8 mouse cellular contexts compared by ENCODE assay signal in genomic region chr7:89526731-89527429, GRCm38 (mm10). TPM values are rescaled to one million over a fixed set of nuclear protein-coding genes. Genes with fewer than 3 reads are reported as not detected.
DNase-seq lines count a peak whose midpoint lies in the region; ATAC-seq and TF ChIP-seq lines count a peak whose summit lies in the region.

Prss23 (minus strand) TSS chr7:89527187.

- no peaks in the 10 kb centered on the region for H3K4me1 ChIP-seq in lung, embryonic 14.5 days (ENCODE audit: insufficient read depth)
- no peaks in the 10 kb centered on the region for H3K4me1 ChIP-seq in cortical plate, adult 2 months (ENCODE audit: control insufficient read depth, insufficient read depth, low read length)
- no peaks in the 10 kb centered on the region for H3K4me1 ChIP-seq in intestine, postnatal 0 days (replicated peaks; ENCODE audit: control insufficient read depth, insufficient read depth, low read length)

- no peaks in the 10 kb centered on the region for H3K36me3 ChIP-seq in lung, embryonic 14.5 days (ENCODE audit: insufficient read depth)
- no peaks in the 10 kb centered on the region for H3K36me3 ChIP-seq in intestine, postnatal 0 days (ENCODE audit: control insufficient read depth, insufficient read depth)

- H3K9me3 ChIP-seq in lung, embryonic 14.5 days (ENCODE audit: low read depth, low read length) = no peaks in the 10 kb centered on the region
- H3K9me3 ChIP-seq in intestine, postnatal 0 days (ENCODE audit: control insufficient read depth) = no peaks in the 10 kb centered on the region

- no peak within 1 kb of the TSS for H3K4me2 ChIP-seq in lung, embryonic 14.5 days
- no peak within 1 kb of the TSS for H3K4me2 ChIP-seq in intestine, postnatal 0 days (replicated peaks; ENCODE audit: low read depth)

- TF ChIP-seq POLR2A in cortical plate, adult 2 months (IDR thresholded peaks at IDR 0.05; ENCODE audit: extremely low read depth, insufficient read depth, low read length) = no peak

- H3K27ac ChIP-seq in lung, embryonic 14.5 days (ENCODE audit: low read depth) = no peak within 1 kb of the TSS
- no peak within 1 kb of the TSS for H3K27ac ChIP-seq in cortical plate, adult 2 months (ENCODE audit: insufficient read depth, low read length)
- H3K27ac ChIP-seq in intestine, postnatal 0 days (ENCODE audit: low read depth, low read length) = no peak within 1 kb of the TSS; the same call in 1 of the 2 replicates

- H3K27me3 ChIP-seq in lung, embryonic 14.5 days (ENCODE audit: insufficient read depth, low read length) = peaks cover 6% of the 10 kb centered on the region; the same call in 1 of the 2 replicates
- no peaks in the 10 kb centered on the region for H3K27me3 ChIP-seq in intestine, postnatal 0 days (replicated peaks; ENCODE audit: control insufficient read depth, insufficient read depth, low read length)

- H3K9ac ChIP-seq in lung, embryonic 14.5 days = no peak within 1 kb of the TSS
- no peak within 1 kb of the TSS for H3K9ac ChIP-seq in intestine, postnatal 0 days (ENCODE audit: low read depth, low read length)

- DNase-seq in lung, embryonic 14.5 days = no peak
- no peak for DNase-seq in lung, postnatal 25 days (ENCODE audit: low spot score)
- DNase-seq in gastrocnemius, postnatal 4 days (ENCODE audit: low spot score in 2 of 2) = no peak
- DNase-seq in cerebellum, adult 9-10 months = no peak
- DNase-seq in urinary bladder, postnatal 4 days (ENCODE audit: low spot score in 2 of 2) = no peak
- no peak for DNase-seq in cerebellum, adult 9-11 months

- WGBS in lung, embryonic 14.5 days = 68% methylated on average over 16 of the region's 16 CpGs
- 73% methylated on average over 16 of the region's 16 CpGs for WGBS in intestine, postnatal 0 days

- ATAC-seq in lung, embryonic 14.5 days (ENCODE audit: insufficient read depth) = no peak
- ATAC-seq in intestine, postnatal 0 days = no peak

- no peak for TF ChIP-seq CTCF in lung, embryonic 14.5 days (IDR thresholded peaks at IDR 0.05; ENCODE audit: low read depth)
- TF ChIP-seq CTCF in cortical plate, adult 2 months (IDR thresholded peaks at IDR 0.05; ENCODE audit: extremely low read depth, insufficient read depth, low read length) = no peak
- no peak for TF ChIP-seq CTCF in intestine, postnatal 0 days (IDR thresholded peaks at IDR 0.05; ENCODE audit: low read depth)

- no peak within 1 kb of the TSS for H3K4me3 ChIP-seq in lung, embryonic 14.5 days (ENCODE audit: low read depth, low read length)
- H3K4me3 ChIP-seq in cortical plate, adult 2 months (ENCODE audit: insufficient read depth, low read length) = no peak within 1 kb of the TSS
- no peak within 1 kb of the TSS for H3K4me3 ChIP-seq in intestine, postnatal 0 days (ENCODE audit: low read depth, low read length)

RNA-seq across cellular contexts. Expression of gene Prss23, which starts in this region (rescaled TPM):
- polyA plus RNA-seq in lung, embryonic 14.5 days (2014; fragmentation: Nextera tagmentation; extraction: Ambion mirVana) = 37.0 and 41.6 TPM in 2 replicates
- polyA plus RNA-seq in cortical plate, adult 2 months (2012; rRNA removed) = 24.7 and 34.8 TPM in 2 replicates
- 10 to 100 TPM; 34.7 to 35.5 TPM for total RNA-seq in gastrocnemius, postnatal 4 days (2021)
- 72.4 and 87.9 TPM in 2 replicates for polyA plus RNA-seq in intestine, postnatal 0 days (2015; fragmentation: Nextera tagmentation; extraction: Ambion mirVana)
